Mouse (Mus musculus) limb, embryonic 14.5 days (tissue): ENCODE data around the gene Gngt2. TPM values are rescaled to one million over a fixed set of nuclear protein-coding genes. Genes with fewer than 3 reads are reported as not detected.

Experiments
- ATAC-seq: fragments of 200-750 bp; cut with Nextera tagmentation; 2 replicates; pipeline ENCODE4 v1.8.0; 2017; ENCODE audit warnings: low read depth, moderate number of reproducible peaks, moderate TSS enrichment; ENCODE audit not compliant: low FRiP score
- DNase-seq: peaks from one replicate; pipeline ENCODE4 v3.0.0-alpha.2; 2015; ENCODE audit warnings: low spot score
- H3K27ac ChIP-seq: fragments of 300-500 bp; sonication (generic); replicated peaks from 2 replicates; pipeline ENCODE4 v1.5.1; 2014; ENCODE audit warnings: low read depth, mild to moderate bottlenecking, low read length, moderate library complexity, mixed read lengths
- H3K27me3 ChIP-seq: fragments of 300-500 bp; sonication (generic); 2 replicates; pipeline ENCODE4 v1.6.1; 2014; ENCODE audit warnings: low read length, mixed read lengths; ENCODE audit not compliant: control insufficient read depth, insufficient read depth
- H3K36me3 ChIP-seq: fragments of 300-500 bp; sonication (generic); 2 replicates; pipeline ENCODE4 v1.6.1; 2014; ENCODE audit warnings: mild to moderate bottlenecking, low read length, moderate library complexity, mixed read lengths; ENCODE audit not compliant: control insufficient read depth, insufficient read depth
- H3K4me1 ChIP-seq: fragments of 300-500 bp; sonication (generic); 2 replicates; pipeline ENCODE4 v1.6.1; 2014; ENCODE audit warnings: antibody characterized with exemption, low read length, mixed read lengths; ENCODE audit not compliant: control insufficient read depth, insufficient read depth
- H3K4me2 ChIP-seq: fragments of 300-500 bp; sonication (generic); replicated peaks from 2 replicates; pipeline ENCODE4 v1.6.1; 2014; ENCODE audit warnings: low read depth, mild to moderate bottlenecking, low read length, moderate library complexity; ENCODE audit not compliant: severe bottlenecking
- H3K4me3 ChIP-seq: fragments of 300-500 bp; sonication (generic); replicated peaks from 2 replicates; pipeline ENCODE4 v1.5.1; 2014; ENCODE audit warnings: low read length
- H3K9ac ChIP-seq: fragments of 300-500 bp; sonication (generic); 2 replicates; pipeline ENCODE4 v1.6.1; 2014; ENCODE audit warnings: mild to moderate bottlenecking, low read depth, low read length, moderate library complexity; ENCODE audit not compliant: severe bottlenecking
- H3K9me3 ChIP-seq: fragments of 300-500 bp; sonication (generic); 2 replicates; pipeline ENCODE4 v1.6.1; 2016; ENCODE audit warnings: low read length; ENCODE audit not compliant: control insufficient read depth
- POLR2A ChIP-seq: fragments of 200-500 bp; IDR thresholded peaks from 2 replicates; pipeline ENCODE4 v1.8.0; 2012; ENCODE audit warnings: inconsistent platforms, mild to moderate bottlenecking, moderate library complexity, borderline replicate concordance; ENCODE audit not compliant: insufficient read depth, insufficient read length; ENCODE audit errors: extremely low read depth
- WGBS: fragments of 180-500 bp; shearing (Covaris S2); extraction: QIAGEN DNeasy Blood & Tissue Kit; methylation state at CpG from one replicate; pipeline ENCODE4 v1.1.7; 2014; 5-methylcytosine and 5-hydroxymethylcytosine counted together
- polyA plus RNA-seq, 2 experiments: library from polyadenylated mRNA; depleted of rRNA in 1 of 2; stranded (reverse) in 1 of 2; unstranded in 1 of 2; fragments of >200 nt; fragmentation: Nextera tagmentation in 1 of 2; extraction: Ambion mirVana in 1 of 2; gene quantifications; 2 replicates each; pipeline versions ENCODE4 v1.2.1 to v1.2.3; 2012 to 2014

Gngt2 gene
- polyA plus RNA-seq, 2 experiments: 10.0 to 14.0 TPM

GRCm38 (mm10) chr11:95809603-95810002 is 27.4 kb upstream of the Gngt2 start:
- no peak for TF ChIP-seq POLR2A
- Histone ChIP-seq H3K27me3 (no peaks in the 10 kb centered on the region), H3K9ac (no peak overlapping the region), H3K9me3 (no peaks in the 10 kb centered on the region), H3K36me3 (no peaks in the 10 kb centered on the region), H3K27ac (no peak overlapping the region), H3K4me3 (no peak overlapping the region), H3K4me2 (no peak overlapping the region), H3K4me1 (no peaks in the 10 kb centered on the region)
- no peak for DNase-seq
- 46% methylated on average over 5 of the region's 5 CpGs for WGBS
- ATAC-seq: no peak

GRCm38 (mm10) chr11:95810828-95811227 is 26.2 kb upstream of the Gngt2 start:
- no peaks in the 10 kb centered on the region for H3K4me1 ChIP-seq
- DNase-seq (no peak), ATAC-seq (no peak)
- TF ChIP-seq POLR2A: no peak
- H3K9ac ChIP-seq: no peak overlapping the region
- no peak overlapping the region for H3K27ac ChIP-seq
- H3K4me3 ChIP-seq: no peak overlapping the region
- H3K4me2 ChIP-seq: no peak overlapping the region
- H3K27me3 ChIP-seq: no peaks in the 10 kb centered on the region
- WGBS: 59% methylated on average over 7 of the region's 7 CpGs
- H3K9me3 ChIP-seq: no peaks in the 10 kb centered on the region
- H3K36me3 ChIP-seq: no peaks in the 10 kb centered on the region

- Histone ChIP-seq H3K36me3 (no peaks in the 10 kb centered on the region), H3K4me2 (no peak overlapping the region), H3K4me3 (no peak overlapping the region), H3K27me3 (no peaks in the 10 kb centered on the region), H3K27ac (no peak overlapping the region), H3K4me1 (no peaks in the 10 kb centered on the region), H3K9me3 (no peaks in the 10 kb centered on the region), H3K9ac (no peak overlapping the region)
- DNase-seq: no peak
- ATAC-seq: no peak
- TF ChIP-seq POLR2A: no peak
- 79% methylated on average over 6 of the region's 6 CpGs for WGBS
Measured at GRCm38 (mm10) chr11:95811741-95812140, 25.3 kb upstream of the Gngt2 start.

- DNase-seq (no peak), ATAC-seq (no peak)
- 80% methylated on average over 4 of the region's 4 CpGs for WGBS
- Histone ChIP-seq H3K4me1 (no peaks in the 10 kb centered on the region), H3K27me3 (no peaks in the 10 kb centered on the region), H3K36me3 (no peaks in the 10 kb centered on the region), H3K9me3 (no peaks in the 10 kb centered on the region), H3K4me2 (no peak overlapping the region), H3K4me3 (no peak overlapping the region), H3K27ac (no peak overlapping the region), H3K9ac (no peak overlapping the region)
- TF ChIP-seq POLR2A: no peak
Measured at GRCm38 (mm10) chr11:95812224-95812623, 24.8 kb upstream of the Gngt2 start.

GRCm38 (mm10) chr11:95814101-95814500 is 22.9 kb upstream of the Gngt2 start:
- Histone ChIP-seq H3K9ac (no peak overlapping the region), H3K4me1 (no peaks in the 10 kb centered on the region), H3K9me3 (no peaks in the 10 kb centered on the region), H3K36me3 (no peaks in the 10 kb centered on the region), H3K27ac (no peak overlapping the region), H3K4me2 (no peak overlapping the region), H3K27me3 (no peaks in the 10 kb centered on the region), H3K4me3 (no peak overlapping the region)
- DNase-seq: no peak
- no peak for TF ChIP-seq POLR2A
- WGBS: 79% methylated on average over 2 of the region's 2 CpGs
- ATAC-seq: no peak

- no peak for DNase-seq
- TF ChIP-seq POLR2A: no peak
- Histone ChIP-seq H3K9me3 (no peaks in the 10 kb centered on the region), H3K4me2 (no peak overlapping the region), H3K4me3 (no peak overlapping the region), H3K27me3 (no peaks in the 10 kb centered on the region), H3K4me1 (no peaks in the 10 kb centered on the region), H3K27ac (no peak overlapping the region), H3K36me3 (no peaks in the 10 kb centered on the region), H3K9ac (no peak overlapping the region)
- WGBS: 53% methylated on average over 5 of the region's 5 CpGs
- ATAC-seq: no peak
Measured at GRCm38 (mm10) chr11:95814857-95815256, 22.2 kb upstream of the Gngt2 start.
